Mouse (Mus musculus) stomach, postnatal 0 days (tissue): ENCODE data around the gene Scamp4.

Experiments used
- CTCF ChIP-seq: IDR thresholded peaks from 2 replicates; pipeline ENCODE4 v1.5.1; 2016; ENCODE audit warnings: antibody characterized with exemption, low read depth, mild to moderate bottlenecking, moderate library complexity
- EP300 ChIP-seq: optimal IDR thresholded peaks from 2 replicates; pipeline ENCODE3; 2016; ENCODE audit warnings: antibody characterized with exemption

GRCm38 (mm10) chr10:80568876-80569275, 33.8 kb upstream of the Scamp4 start:
- TF ChIP-seq CTCF (no peak), EP300 (no peak)
